Mouse (Mus musculus) ES-E14 (cell line): ENCODE results near the gene Metrnl.

ENCODE experiments used
- CHD2 ChIP-seq: IDR thresholded peaks from 2 replicates; pipeline ENCODE4 v1.6.1; 2014; ENCODE audit warnings: mild to moderate bottlenecking, low read depth, low read length, inconsistent platforms
- HCFC1 ChIP-seq: IDR thresholded peaks from 2 replicates; pipeline ENCODE4 v1.6.1; 2012; ENCODE audit warnings: low read length, inconsistent platforms, borderline replicate concordance; ENCODE audit not compliant: insufficient read depth
- MAFK ChIP-seq: IDR thresholded peaks from 2 replicates; pipeline ENCODE4 v1.6.1; 2014; ENCODE audit warnings: mild to moderate bottlenecking, low read depth, low read length, inconsistent platforms; ENCODE audit not compliant: insufficient read depth
- ZC3H11A ChIP-seq: IDR thresholded peaks from 2 replicates; pipeline ENCODE4 v1.6.1; 2012; ENCODE audit warnings: low read depth, mild to moderate bottlenecking, inconsistent platforms, low read length, borderline replicate concordance
- ZNF384 ChIP-seq: IDR thresholded peaks from 2 replicates; pipeline ENCODE4 v1.6.1; 2012; ENCODE audit warnings: low read depth, low read length, inconsistent platforms

- TF ChIP-seq MAFK: no peak
- TF ChIP-seq ZNF384: no peak
- no peak for TF ChIP-seq HCFC1
- TF ChIP-seq ZC3H11A: no peak
- no peak for TF ChIP-seq CHD2
Measured at GRCm38 (mm10) chr11:121654406-121654945, 46.9 kb upstream of the Metrnl start.
